Mouse (Mus musculus) cerebellum, adult 2 months (tissue): ENCODE results near the gene Gm27179.
"Not testable (repeated sequence)": the region's sequence is repeated elsewhere in the genome, so short reads cannot be mapped to it uniquely, and the experiment has no call there.

Source experiments
- CTCF ChIP-seq: fragments of 200-500 bp; IDR thresholded peaks from 2 replicates; pipeline ENCODE4 v1.5.1; 2011; ENCODE audit warnings: low read depth, mild to moderate bottlenecking, control low read depth, low read length, moderate library complexity, borderline replicate concordance; ENCODE audit not compliant: insufficient read depth
- POLR2A ChIP-seq: fragments of 200-500 bp; IDR thresholded peaks from 2 replicates; pipeline ENCODE4 v1.6.1; 2011; ENCODE audit warnings: low read length, control low read depth, borderline replicate concordance; ENCODE audit not compliant: insufficient read depth

GRCm38 (mm10) chr14:69470122-69470708 lies 42.1 kb downstream of the Gm27179 start:
- TF ChIP-seq CTCF, POLR2A: not testable (repeated sequence)
